Mouse (Mus musculus) spleen, adult 18-20 months (tissue): Measurements from ENCODE around the gene Arl16.

Source experiments
- DNase-seq, 2 experiments: peaks; one replicate each; pipeline ENCODE4 v3.0.0; 2022; ENCODE audit warnings: mixed read lengths in 2 of 2

The Arl16 gene

GRCm38 (mm10) chr11:120491317-120492023 is 24.1 kb upstream of the Arl16 start, which contains the start of gene Slc25a10:
TSS of gene Slc25a10 (plus strand) at chr11:120491840.
- peak; percentile 74 to 87 for DNase-seq

GRCm38 (mm10) chr11:120490291-120491046 is 23.1 kb upstream of the Arl16 start:
- no peak for DNase-seq

- DNase-seq: peak in 1 of 2 experiments; percentile 45
Observed at GRCm38 (mm10) chr11:120489054-120489761, 21.8 kb upstream of the Arl16 start.

- no peak for DNase-seq
Observed at GRCm38 (mm10) chr11:120488516-120488915, 21.1 kb upstream of the Arl16 start.

- DNase-seq: no peak
Observed at GRCm38 (mm10) chr11:120485251-120485650, 17.8 kb upstream of the Arl16 start.

- DNase-seq: peak; percentile 76 to 82
Observed at GRCm38 (mm10) chr11:120484265-120484981, 17.0 kb upstream of the Arl16 start, which contains the start of gene Mrpl12. TSS of gene Mrpl12 (plus strand) at chr11:120484613.

GRCm38 (mm10) chr11:120483448-120483934 is 16.1 kb upstream of the Arl16 start:
- no peak for DNase-seq

- DNase-seq: no peak
Observed at GRCm38 (mm10) chr11:120472052-120472451, 4.6 kb upstream of the Arl16 start.

GRCm38 (mm10) chr11:120467736-120468092 is 307 bp upstream of the Arl16 start:
- DNase-seq: no peak

GRCm38 (mm10) chr11:120465521-120465920 is 1.9 kb downstream of the Arl16 start:
- no peak for DNase-seq

- no peak for DNase-seq
Observed at GRCm38 (mm10) chr11:120464365-120464764, 3.0 kb downstream of the Arl16 start.

GRCm38 (mm10) chr11:120463536-120463935 is 3.9 kb downstream of the Arl16 start:
- DNase-seq: no peak

- no peak for DNase-seq
Observed at GRCm38 (mm10) chr11:120458847-120459597, 8.4 kb downstream of the Arl16 start.

GRCm38 (mm10) chr11:120457772-120458751 is 9.3 kb downstream of the Arl16 start, which contains the start of the genes Oxld1 and Ccdc137:
TSS of gene Oxld1 (minus strand) at chr11:120458068.
TSS of gene Ccdc137 (plus strand) at chr11:120458115.
- peak; percentile 52 to 71 for DNase-seq

- DNase-seq: no peak
Observed at GRCm38 (mm10) chr11:120457370-120457769, 10.0 kb downstream of the Arl16 start.

- DNase-seq: no peak
Observed at GRCm38 (mm10) chr11:120455413-120455812, 12.0 kb downstream of the Arl16 start.

GRCm38 (mm10) chr11:120454965-120455364 is 12.4 kb downstream of the Arl16 start:
- DNase-seq: no peak

GRCm38 (mm10) chr11:120453306-120453705 is 14.1 kb downstream of the Arl16 start, which contains the start of gene Pde6g:
TSS of gene Pde6g (minus strand) at chr11:120453500.
- DNase-seq: no peak

- no peak for DNase-seq
Observed at GRCm38 (mm10) chr11:120452246-120452645, 15.2 kb downstream of the Arl16 start.

- no peak for DNase-seq
Observed at GRCm38 (mm10) chr11:120447179-120447578, 20.2 kb downstream of the Arl16 start.
